ENCODE assay signal across 33 mouse cellular contexts in genomic region chr2:131464147-131464546, GRCm38 (mm10).
"Had no signal": no experiment of that assay in that cellular context is flagged by ENCODE, and none has a peak within 500 bp of the region (broad histone marks: within the 10 kb centered on the region; RNA-seq: fewer than 3 reads in every experiment).

No protein-coding gene starts in this region.

- H3K9me3 ChIP-seq: heart, embryonic 13.5 days; heart, embryonic 15.5 days; hindbrain, embryonic 10.5 days; hindbrain, embryonic 12.5 days; hindbrain, embryonic 13.5 days; hindbrain, embryonic 15.5 days; intestine, embryonic 15.5 days; kidney, embryonic 15.5 days had no signal

- H3K4me1 ChIP-seq: heart, embryonic 13.5 days; heart, embryonic 15.5 days; hindbrain, embryonic 10.5 days; hindbrain, embryonic 12.5 days; hindbrain, embryonic 13.5 days; hindbrain, embryonic 15.5 days; intestine, embryonic 15.5 days; kidney, embryonic 15.5 days had no signal

- H3K4me3 ChIP-seq: heart, embryonic 12.5 days; heart, embryonic 13.5 days; heart, embryonic 15.5 days; hindbrain, embryonic 10.5 days; hindbrain, embryonic 12.5 days; hindbrain, embryonic 13.5 days; hindbrain, embryonic 15.5 days; intestine, embryonic 15.5 days; kidney, embryonic 15.5 days; layer of hippocampus, adult 2 months; left cerebral cortex, adult 2 months had no signal

- H3K9ac ChIP-seq: heart, embryonic 12.5 days; heart, embryonic 13.5 days; heart, embryonic 15.5 days; hindbrain, embryonic 12.5 days; hindbrain, embryonic 13.5 days; hindbrain, embryonic 14.5 days; hindbrain, embryonic 15.5 days; intestine, embryonic 15.5 days; kidney, embryonic 15.5 days had no signal

- H3K4me2 ChIP-seq: heart, embryonic 11.5 days; heart, embryonic 12.5 days; heart, embryonic 13.5 days; heart, embryonic 15.5 days; hindbrain, embryonic 12.5 days; hindbrain, embryonic 13.5 days; hindbrain, embryonic 14.5 days; hindbrain, embryonic 15.5 days; intestine, embryonic 15.5 days; kidney, embryonic 15.5 days had no signal

- ATAC-seq: hindbrain, embryonic 16.5 days; hindbrain, postnatal 0 days; inflammation-experienced regulatory T-cells, adult 6 months; intestine, embryonic 15.5 days; intestine, postnatal 0 days had no signal

- H3K27me3 ChIP-seq: heart, embryonic 12.5 days; heart, embryonic 13.5 days; heart, embryonic 15.5 days; hindbrain, embryonic 12.5 days; hindbrain, embryonic 13.5 days; hindbrain, embryonic 15.5 days; intestine, embryonic 15.5 days; kidney, embryonic 15.5 days had no signal

- H3K27ac ChIP-seq: heart, embryonic 13.5 days; heart, embryonic 15.5 days; hindbrain, embryonic 10.5 days; hindbrain, embryonic 12.5 days; hindbrain, embryonic 13.5 days; hindbrain, embryonic 14.5 days; hindbrain, embryonic 15.5 days; hindbrain, postnatal 0 days; intestine, embryonic 15.5 days; kidney, embryonic 15.5 days; kidney, postnatal 0 days; layer of hippocampus, adult 2 months; left cerebral cortex, adult 2 months had no signal

- DNase-seq: heart, postnatal 14 days; heart, postnatal 36 days; heart, postnatal 4 days; kidney, adult 11 months; kidney, adult 18-20 months; kidney, adult 2 months; kidney, adult 8-10 months; kidney, adult 9 months; kidney, postnatal 10 days; kidney, postnatal 14 days; kidney, postnatal 25 days; kidney, postnatal 36 days; kidney, postnatal 4 days; layer of hippocampus, adult 9-11 months; layer of hippocampus, postnatal 36 days had no signal

- H3K36me3 ChIP-seq: heart, embryonic 12.5 days; heart, embryonic 13.5 days; heart, embryonic 15.5 days; hindbrain, embryonic 10.5 days; hindbrain, embryonic 12.5 days; hindbrain, embryonic 13.5 days; hindbrain, embryonic 15.5 days; intestine, embryonic 15.5 days; kidney, embryonic 15.5 days had no signal
